Mouse (Mus musculus): ENCODE data around the gene Ilf2. TPM values are rescaled to one million over a fixed set of nuclear protein-coding genes. Genes with fewer than 3 reads are reported as not detected.

Gene Ilf2
- polyA plus RNA-seq, 1 experiment from 2014 or later = 100 TPM

DNA sequence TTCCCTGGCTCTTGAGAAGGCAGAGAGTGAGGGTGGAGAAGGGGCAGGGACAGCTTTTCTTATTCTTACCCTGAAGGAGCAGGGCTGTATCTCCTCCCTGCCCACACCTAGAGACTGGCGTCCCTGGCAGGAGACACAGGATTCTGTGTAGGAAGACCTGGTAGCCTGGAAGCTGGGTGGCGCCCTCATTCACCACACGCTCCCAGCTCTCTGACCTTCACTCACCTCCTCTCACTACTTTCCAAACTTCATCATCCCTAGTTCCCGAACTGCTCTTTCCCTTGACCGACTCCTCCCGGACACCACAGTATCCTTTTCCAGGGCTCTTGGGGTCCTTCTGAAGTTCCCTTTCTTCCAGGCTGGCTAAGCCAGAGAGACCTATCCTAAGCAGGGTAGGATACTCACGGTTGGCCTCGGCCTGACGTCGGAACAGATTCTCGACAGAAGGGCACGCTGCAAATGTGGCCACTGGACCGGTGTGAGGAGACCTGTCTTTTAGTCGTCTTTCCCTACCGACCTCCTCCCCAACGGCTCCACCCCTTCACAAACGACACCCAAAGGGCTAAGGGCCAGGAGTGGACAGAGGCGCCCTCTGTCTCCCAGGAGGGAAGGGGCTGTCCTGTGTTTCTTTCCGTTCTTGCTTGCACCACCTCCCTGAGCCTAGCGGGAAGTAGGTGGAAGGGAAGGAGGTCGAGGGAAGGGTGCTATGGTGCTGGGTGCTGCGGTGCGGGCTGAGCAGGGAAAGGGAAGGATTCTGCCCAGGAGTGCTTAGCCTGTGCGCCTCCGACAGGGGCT, 38.1 kb downstream of the Ilf2 start, which contains the start of the genes S100a1 and S100a13:
TSS of gene S100a1 (minus strand) at position 597 of the 795 bp plus-strand sequence.
TSS of gene S100a13 (plus strand) at position 640 of the 795 bp plus-strand sequence.
- no peaks in the 10 kb centered on the region for H3K9me3 ChIP-seq (replicated peaks)
- peak within 1 kb of the TSS; percentile 61 for H3K4me3 ChIP-seq
- peak within 1 kb of the TSS; percentile 95 for H3K4me2 ChIP-seq
- H3K27me3 ChIP-seq (replicated peaks) = peaks cover 23% of the 10 kb centered on the region
- peak within 1 kb of the TSS; percentile 68 for H3K9ac ChIP-seq
- H3K27ac ChIP-seq = peak within 1 kb of the TSS; percentile 17; the same call in 1 of the 2 replicates
- peaks cover 34% of the 10 kb centered on the region for H3K4me1 ChIP-seq
- peak; percentile 51 for ATAC-seq
- H3K36me3 ChIP-seq = peaks cover 5% of the 10 kb centered on the region; the same call in 1 of the 2 replicates
- 3% methylated on average over 25 of the region's 25 CpGs for WGBS (ENCODE audit: insufficient replicate concordance)

DNA sequence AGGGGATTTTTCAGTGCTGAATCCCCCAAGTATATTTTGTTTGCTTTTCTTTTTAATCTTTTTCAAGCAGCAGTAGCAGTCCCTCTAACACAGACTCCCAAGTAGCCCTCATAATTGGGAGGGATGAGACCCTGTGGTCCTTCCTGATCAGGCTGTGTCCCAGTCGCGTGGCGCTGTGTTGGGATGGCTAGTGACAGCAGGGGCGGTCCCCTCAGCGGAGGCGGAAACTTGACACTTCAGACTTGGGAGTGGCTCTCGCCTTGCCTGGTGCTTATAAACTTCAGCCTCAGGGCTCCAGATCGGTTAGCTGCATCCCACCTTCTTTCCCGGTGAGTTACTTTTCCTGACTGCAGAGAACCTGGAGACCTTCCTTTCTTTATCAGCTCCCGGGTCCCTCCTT, 38.8 kb downstream of the Ilf2 start:
- peak overlapping the region; percentile 95 for H3K4me2 ChIP-seq
- H3K4me3 ChIP-seq = peak overlapping the region; percentile 61
- WGBS (ENCODE audit: insufficient replicate concordance) = 0% methylated on average over 10 of the region's 10 CpGs

GRCm38 (mm10) chr3:90515242-90515641, 39.3 kb downstream of the Ilf2 start:
- 46% methylated on average over 1 of the region's 1 CpGs for WGBS (ENCODE audit: insufficient replicate concordance)
- peaks cover 5% of the 10 kb centered on the region; the same call in 1 of the 2 replicates for H3K36me3 ChIP-seq
- peak; percentile 14; the same call in 1 of the 2 replicates for ATAC-seq
- H3K4me1 ChIP-seq = peaks cover 27% of the 10 kb centered on the region
- peak overlapping the region; percentile 95 for H3K4me2 ChIP-seq
- H3K9ac ChIP-seq = peak overlapping the region; percentile 68
- H3K4me3 ChIP-seq = peak overlapping the region; percentile 61
- peaks cover 23% of the 10 kb centered on the region for H3K27me3 ChIP-seq (replicated peaks)
- H3K9me3 ChIP-seq (replicated peaks) = no peaks in the 10 kb centered on the region
- no peak overlapping the region for H3K27ac ChIP-seq

More for the DNA sequence above, 38.8 kb downstream of the Ilf2 start:
- peaks cover 5% of the 10 kb centered on the region; the same call in 1 of the 2 replicates for H3K36me3 ChIP-seq
- peaks cover 23% of the 10 kb centered on the region for H3K27me3 ChIP-seq (replicated peaks)
- H3K27ac ChIP-seq = peak overlapping the region; percentile 17; the same call in 1 of the 2 replicates
- no peaks in the 10 kb centered on the region for H3K9me3 ChIP-seq (replicated peaks)
- peak; percentile 86 for ATAC-seq
- peaks cover 32% of the 10 kb centered on the region for H3K4me1 ChIP-seq
- peak overlapping the region; percentile 68 for H3K9ac ChIP-seq

DNA sequence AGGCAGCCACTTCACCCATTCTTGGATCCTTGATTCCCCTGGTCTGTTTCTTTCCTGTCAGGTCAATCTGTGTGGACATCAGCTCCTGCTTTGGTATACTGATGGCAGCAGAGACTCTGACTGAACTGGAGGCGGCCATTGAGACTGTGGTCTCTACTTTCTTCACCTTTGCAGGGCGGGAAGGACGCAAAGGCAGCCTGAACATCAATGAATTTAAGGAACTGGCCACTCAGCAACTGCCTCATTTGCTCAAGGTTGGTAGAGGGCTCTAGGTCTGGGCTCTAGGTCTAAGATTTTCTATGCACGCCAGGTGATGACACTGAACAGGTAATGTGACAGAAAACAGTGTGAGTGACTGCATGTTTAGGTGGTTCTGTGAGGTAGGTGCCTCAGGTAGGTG, 39.9 kb downstream of the Ilf2 start:
- H3K27me3 ChIP-seq (replicated peaks) = peaks cover 23% of the 10 kb centered on the region
- no peak overlapping the region for H3K9ac ChIP-seq
- peaks cover 2% of the 10 kb centered on the region; the same call in 1 of the 2 replicates for H3K36me3 ChIP-seq
- WGBS (ENCODE audit: insufficient replicate concordance) = 80% methylated on average over 4 of the region's 4 CpGs
- peaks cover 26% of the 10 kb centered on the region for H3K4me1 ChIP-seq
- no peak for ATAC-seq
- no peak overlapping the region for H3K4me3 ChIP-seq
- no peak overlapping the region for H3K27ac ChIP-seq
- H3K4me2 ChIP-seq = peak overlapping the region; percentile 95; the same call in 1 of the 2 replicates
- no peaks in the 10 kb centered on the region for H3K9me3 ChIP-seq (replicated peaks)

DNA sequence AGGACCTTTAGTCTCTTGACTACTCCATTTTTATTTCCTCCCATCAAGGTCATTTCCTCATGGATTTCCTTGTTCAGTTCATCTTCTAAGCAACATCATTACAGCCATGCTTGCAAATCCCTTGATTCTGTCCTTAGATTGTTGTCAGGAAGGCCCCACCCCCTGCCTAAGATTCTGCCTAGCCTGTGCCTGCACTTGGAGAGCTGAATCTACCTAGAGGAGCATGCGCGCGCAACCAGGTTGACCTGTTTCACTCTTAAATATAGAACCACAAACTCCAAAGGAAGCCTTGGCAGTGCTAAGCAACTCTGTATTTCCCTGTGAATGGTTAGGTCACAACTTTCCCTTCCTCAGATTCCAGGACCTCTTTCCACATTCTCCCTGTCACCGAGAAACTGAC, 41.8 kb downstream of the Ilf2 start:
- Histone ChIP-seq H3K9me3 (replicated peaks) (no peaks in the 10 kb centered on the region), H3K9ac (no peak overlapping the region), H3K27ac (no peak overlapping the region), H3K4me1 (peaks cover 26% of the 10 kb centered on the region), H3K27me3 (replicated peaks) (peaks cover 13% of the 10 kb centered on the region), H3K4me2 (no peak overlapping the region), H3K36me3 (no peaks in the 10 kb centered on the region), H3K4me3 (no peak overlapping the region)
- no peak for ATAC-seq
- WGBS (ENCODE audit: insufficient replicate concordance) = 75% methylated on average over 4 of the region's 4 CpGs

DNA sequence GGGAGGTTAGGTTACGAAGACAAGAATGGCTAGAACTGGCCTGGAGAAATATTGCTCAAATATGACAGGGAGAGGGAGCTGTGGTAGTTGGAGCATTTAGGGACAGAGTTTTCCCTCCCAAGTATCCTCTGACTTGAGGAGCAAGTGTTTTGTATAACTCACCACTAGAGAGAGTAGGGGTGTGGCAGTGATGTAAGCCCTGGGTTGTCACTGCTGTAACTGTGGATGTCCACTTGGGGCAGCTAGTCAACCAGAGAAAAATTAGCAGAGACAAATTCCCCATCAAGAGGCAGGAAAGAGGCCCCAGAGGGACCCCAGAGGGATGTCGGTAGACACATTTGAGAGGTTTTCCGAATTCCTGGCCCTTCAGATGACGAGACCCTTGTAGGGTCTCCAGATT, 49.5 kb downstream of the Ilf2 start:
- Histone ChIP-seq H3K27me3 (replicated peaks) (no peaks in the 10 kb centered on the region), H3K4me2 (no peak overlapping the region), H3K27ac (no peak overlapping the region), H3K36me3 (peaks cover 3% of the 10 kb centered on the region; the same call in 1 of the 2 replicates), H3K9ac (no peak overlapping the region), H3K4me3 (no peak overlapping the region), H3K4me1 (no peaks in the 10 kb centered on the region), H3K9me3 (replicated peaks) (no peaks in the 10 kb centered on the region)
- no peak for ATAC-seq
- 55% methylated on average over 4 of the region's 4 CpGs for WGBS (ENCODE audit: insufficient replicate concordance)

- Histone ChIP-seq H3K9me3 (replicated peaks) (no peaks in the 10 kb centered on the region), H3K27ac (no peak overlapping the region), H3K4me1 (no peaks in the 10 kb centered on the region), H3K9ac (no peak overlapping the region), H3K4me2 (no peak overlapping the region), H3K27me3 (replicated peaks) (no peaks in the 10 kb centered on the region), H3K4me3 (no peak overlapping the region), H3K36me3 (peaks cover 3% of the 10 kb centered on the region; the same call in 1 of the 2 replicates)
- 62% methylated on average over 2 of the region's 2 CpGs for WGBS (ENCODE audit: insufficient replicate concordance)
- ATAC-seq = no peak
Measured at GRCm38 (mm10) chr3:90526076-90526475, 50.1 kb downstream of the Ilf2 start.

- WGBS (ENCODE audit: insufficient replicate concordance) = 52% methylated on average over 5 of the region's 5 CpGs
- H3K9ac ChIP-seq = no peak within 1 kb of the TSS
- no peak within 1 kb of the TSS for H3K4me2 ChIP-seq
- peaks cover 3% of the 10 kb centered on the region; the same call in 1 of the 2 replicates for H3K36me3 ChIP-seq
- H3K4me3 ChIP-seq = no peak within 1 kb of the TSS
- H3K4me1 ChIP-seq = no peaks in the 10 kb centered on the region
- ATAC-seq = peak; percentile 49; the same call in 1 of the 2 replicates
- no peaks in the 10 kb centered on the region for H3K27me3 ChIP-seq (replicated peaks)
- H3K9me3 ChIP-seq (replicated peaks) = no peaks in the 10 kb centered on the region
- no peak within 1 kb of the TSS for H3K27ac ChIP-seq
Measured at GRCm38 (mm10) chr3:90526580-90526979, 50.7 kb downstream of the Ilf2 start, which contains the start of gene S100a14. Gene S100a14, plus strand, starts transcription at chr3:90526856.

- H3K27ac ChIP-seq = no peak overlapping the region
- H3K4me2 ChIP-seq = no peak overlapping the region
- WGBS (ENCODE audit: insufficient replicate concordance) = 76% methylated on average over 7 of the region's 7 CpGs
- H3K36me3 ChIP-seq = peaks cover 3% of the 10 kb centered on the region; the same call in 1 of the 2 replicates
- H3K4me3 ChIP-seq = no peak overlapping the region
- no peaks in the 10 kb centered on the region for H3K27me3 ChIP-seq (replicated peaks)
- no peak for ATAC-seq
- no peaks in the 10 kb centered on the region for H3K9me3 ChIP-seq (replicated peaks)
- no peak overlapping the region for H3K9ac ChIP-seq
- H3K4me1 ChIP-seq = no peaks in the 10 kb centered on the region
Measured at GRCm38 (mm10) chr3:90527291-90527873, 51.5 kb downstream of the Ilf2 start.

GRCm38 (mm10) chr3:90531713-90532112, 55.8 kb downstream of the Ilf2 start:
- Histone ChIP-seq H3K36me3 (no peaks in the 10 kb centered on the region), H3K9ac (no peak overlapping the region), H3K9me3 (replicated peaks) (no peaks in the 10 kb centered on the region), H3K4me1 (no peaks in the 10 kb centered on the region), H3K27ac (no peak overlapping the region), H3K4me2 (no peak overlapping the region), H3K4me3 (no peak overlapping the region), H3K27me3 (replicated peaks) (peaks cover 2% of the 10 kb centered on the region; the same call in 1 of the 2 replicates)
- 59% methylated on average over 5 of the region's 5 CpGs for WGBS (ENCODE audit: insufficient replicate concordance)
- no peak for ATAC-seq

DNA sequence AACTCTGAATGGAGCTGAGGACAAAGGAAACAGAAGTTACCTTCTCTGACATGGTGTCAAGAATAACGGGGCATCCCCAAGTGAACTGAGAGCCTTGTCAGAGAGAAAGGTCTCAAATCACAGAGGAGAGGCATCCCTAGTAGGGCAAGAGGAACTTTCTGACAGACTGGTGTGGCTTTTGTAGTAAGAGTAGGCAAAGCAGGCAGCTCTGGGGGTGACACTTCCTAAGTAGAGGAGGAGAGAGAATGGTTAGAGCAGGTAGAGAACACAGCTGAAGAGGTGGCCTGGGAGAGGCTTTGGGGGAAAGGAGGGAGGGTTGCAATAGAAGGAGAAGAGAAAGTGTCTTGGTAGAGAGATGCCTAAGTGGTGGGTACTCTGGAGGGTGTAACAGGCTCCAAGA, 59.5 kb downstream of the Ilf2 start:
- Histone ChIP-seq H3K27ac (no peak overlapping the region), H3K4me2 (no peak overlapping the region), H3K9me3 (replicated peaks) (no peaks in the 10 kb centered on the region), H3K36me3 (no peaks in the 10 kb centered on the region), H3K9ac (no peak overlapping the region), H3K4me1 (no peaks in the 10 kb centered on the region; the same call in 1 of the 2 replicates), H3K4me3 (no peak overlapping the region), H3K27me3 (replicated peaks) (peaks cover 21% of the 10 kb centered on the region; the same call in 1 of the 2 replicates)
- WGBS (ENCODE audit: insufficient replicate concordance) = 52% methylated on average over 1 of the region's 1 CpGs
- no peak for ATAC-seq

Measured in liver, embryonic 12.5 days (tissue).